Mouse (Mus musculus) left cerebral cortex, adult 18-20 months (tissue): ENCODE data around the gene Rybp. TPM values are rescaled to one million over a fixed set of nuclear protein-coding genes. Genes with fewer than 3 reads are reported as not detected.

Source experiments
- DNase-seq, 2 experiments: peaks; one replicate each; pipeline ENCODE4 v3.0.0; 2021 to 2022; ENCODE audit warnings: low spot score in 2 of 2, mixed read lengths in 1 of 2
- total RNA-seq, 2 experiments: library from RNA; stranded (reverse); gene quantifications; 2 replicates each; pipeline ENCODE4 v1.2.3; 2021

Gene Rybp
- total RNA-seq, 2 experiments from 2014 or later = 48.7 to 59.4 TPM

DNA sequence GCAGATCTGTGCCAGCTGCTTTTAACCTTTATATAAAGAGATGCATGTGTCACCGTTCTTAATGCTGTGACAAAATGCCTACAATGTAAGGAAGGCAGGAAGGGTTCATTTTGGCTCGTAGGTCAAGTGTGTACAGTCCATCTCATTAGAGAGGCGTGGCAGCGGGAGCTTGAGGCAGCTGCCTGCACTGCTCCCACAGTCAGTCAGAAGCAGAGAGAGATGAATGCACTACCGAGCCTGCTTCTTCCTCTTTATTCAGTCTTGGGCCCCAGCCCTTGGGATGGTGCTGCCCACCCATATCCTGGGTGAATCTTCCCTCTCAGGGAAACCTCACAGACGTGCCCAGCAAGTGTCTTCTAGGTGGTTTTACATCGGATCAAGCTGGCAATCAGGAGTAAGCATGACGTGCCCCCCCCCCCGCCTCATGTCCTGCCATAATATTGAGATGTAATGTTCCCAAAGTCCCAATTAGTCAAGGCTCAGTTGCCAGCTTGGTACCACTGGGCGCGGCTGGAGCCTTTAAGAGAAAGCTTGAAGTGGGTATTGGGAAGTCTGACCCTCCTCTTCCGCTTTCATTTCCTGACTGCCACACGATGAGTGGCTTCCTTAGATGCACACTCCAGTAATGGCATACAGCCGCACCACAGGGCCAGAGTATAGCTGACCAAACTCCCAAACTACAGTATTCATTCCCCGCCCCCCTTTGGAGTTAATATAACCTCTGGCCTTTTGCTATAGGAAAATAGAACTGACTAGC is 96.3 kb downstream of the Rybp start:
- no peak for DNase-seq

DNA sequence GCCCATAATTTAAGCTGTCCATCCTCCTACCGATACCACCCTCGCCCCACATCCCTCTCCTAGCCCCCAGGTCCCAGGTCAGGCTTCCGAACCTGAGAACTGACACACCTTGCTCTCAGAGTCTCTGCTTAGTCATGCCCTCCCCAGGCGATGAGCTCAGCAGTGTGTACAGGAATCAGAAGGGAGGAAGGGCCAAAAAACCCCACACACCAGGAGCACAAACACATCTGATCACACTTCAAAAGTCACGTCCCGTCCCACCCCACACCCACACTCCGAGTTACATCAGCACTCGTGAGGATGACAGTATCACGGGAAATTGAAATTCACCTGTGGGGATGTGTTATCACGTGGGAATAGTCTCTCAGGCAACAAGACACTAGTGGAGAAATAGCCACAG is 97.0 kb downstream of the Rybp start:
- no peak for DNase-seq

DNA sequence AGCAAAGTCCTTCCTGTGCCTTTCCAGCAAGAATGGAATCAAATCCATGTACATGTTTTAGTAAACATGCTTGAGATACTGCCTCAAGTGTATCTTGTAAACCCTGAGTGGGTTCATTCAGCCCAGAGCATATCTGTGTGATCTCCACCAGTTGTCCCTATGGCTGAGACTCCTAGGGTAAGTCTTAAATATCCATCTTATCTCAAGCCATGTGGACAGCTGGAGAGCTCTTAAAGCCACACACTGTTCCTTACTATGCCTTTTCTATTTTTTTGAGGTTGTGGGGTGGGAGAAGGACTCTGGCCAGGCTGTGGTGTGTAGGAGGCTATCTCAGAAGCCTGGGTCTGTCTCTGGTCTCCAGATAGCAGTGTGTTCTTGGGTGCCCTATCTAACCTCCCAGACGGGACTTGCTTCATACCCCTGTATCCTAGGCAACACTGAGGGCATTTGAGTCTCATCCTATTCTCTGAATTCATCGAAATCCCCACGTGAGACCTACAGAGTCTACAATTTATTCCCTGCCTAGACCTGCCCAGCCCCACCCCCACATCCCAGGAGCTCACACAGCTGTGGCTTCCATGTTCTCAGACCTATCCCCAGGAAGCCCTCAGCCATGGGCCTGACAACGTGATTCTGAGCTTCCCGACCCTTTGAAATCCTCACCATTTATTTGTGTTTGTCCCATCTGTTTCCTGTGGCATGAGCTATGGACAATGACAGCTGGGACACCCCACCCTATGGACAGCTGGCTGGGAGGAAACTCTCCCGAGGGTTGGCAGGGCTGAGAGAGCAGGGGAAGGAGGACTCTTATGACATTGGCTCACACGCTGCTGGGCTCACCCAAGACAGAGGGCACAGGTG is 98.2 kb downstream of the Rybp start:
- no peak for DNase-seq

DNA sequence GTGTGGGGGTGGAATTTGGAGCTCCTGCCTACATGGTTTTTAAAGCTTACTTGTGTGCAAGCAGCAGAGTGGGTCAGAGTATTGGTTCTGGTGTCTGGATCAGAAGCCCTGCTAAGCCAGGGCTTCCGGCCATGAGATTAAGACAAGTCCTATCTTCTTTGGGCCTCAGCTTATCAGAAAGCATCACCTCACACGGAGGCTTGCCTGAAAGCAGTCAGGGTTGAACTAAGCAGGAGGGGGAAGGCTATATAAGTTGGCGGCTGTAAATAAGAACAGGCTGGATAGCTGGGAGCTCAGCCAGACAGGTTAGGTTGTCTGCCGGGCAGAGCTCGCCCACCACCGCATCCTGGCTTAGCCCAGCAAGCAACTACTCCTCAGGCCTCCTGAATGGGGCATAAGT is 99.5 kb downstream of the Rybp start:
- no peak for DNase-seq

DNA sequence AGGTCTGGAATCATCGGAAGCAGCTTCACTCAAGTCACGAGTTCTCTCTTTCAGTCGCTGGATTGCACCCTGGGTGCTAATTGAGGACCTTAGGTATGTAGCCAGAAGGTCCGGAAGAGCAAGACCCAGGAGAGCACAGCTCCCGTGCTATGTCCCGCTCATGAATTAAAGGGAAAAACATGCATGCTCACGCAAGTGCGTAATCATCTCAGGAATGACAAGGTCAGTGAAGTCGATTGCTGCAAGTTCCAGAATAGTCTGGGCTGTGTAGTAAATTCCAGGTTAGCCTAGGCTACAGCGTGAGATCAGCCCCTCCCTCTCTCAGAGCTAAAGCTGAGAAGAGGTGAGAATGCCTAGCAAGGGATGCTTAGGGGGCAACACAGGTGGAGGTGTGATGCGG is 100.5 kb downstream of the Rybp start:
- DNase-seq = no peak

DNA sequence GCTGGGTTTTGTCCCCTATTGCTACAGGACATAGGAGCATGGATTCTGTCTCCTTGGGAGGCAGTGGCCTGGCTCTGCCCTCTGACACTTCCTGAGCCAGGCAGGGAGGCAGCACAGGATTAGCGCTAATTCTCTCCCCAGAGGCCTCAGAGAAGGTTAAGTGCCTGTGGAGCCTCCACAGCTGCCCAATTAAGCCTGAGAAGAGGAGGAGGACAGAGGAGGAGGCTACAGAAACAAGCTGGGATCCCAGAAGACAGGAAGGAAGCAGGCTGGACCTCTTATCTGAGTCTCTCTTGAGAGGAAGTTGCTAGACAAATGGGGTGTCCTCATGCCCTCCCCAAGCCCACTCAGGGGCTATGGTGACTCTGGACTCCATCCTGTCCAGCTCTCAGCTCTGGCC is 101.8 kb downstream of the Rybp start:
- no peak for DNase-seq

DNA sequence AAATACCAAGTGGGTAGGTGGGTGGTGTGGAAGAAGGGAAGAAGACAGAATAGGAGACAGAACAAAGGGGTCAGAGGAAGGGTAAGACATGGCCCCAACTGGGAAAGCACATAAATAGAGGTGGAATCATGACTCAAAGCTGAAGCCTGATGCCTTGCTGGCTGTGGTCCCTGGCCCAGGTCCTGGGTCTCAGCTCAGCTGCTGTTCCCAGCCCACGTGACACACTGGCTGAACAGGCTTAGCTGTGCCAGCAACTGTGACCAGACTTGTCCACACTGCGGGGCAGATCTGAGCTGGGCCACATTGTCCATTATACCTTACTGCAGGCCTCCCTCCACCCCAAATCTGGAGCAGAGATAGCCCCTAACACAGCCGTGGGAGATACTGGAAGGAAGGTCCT is 103.9 kb downstream of the Rybp start:
- no peak for DNase-seq

DNA sequence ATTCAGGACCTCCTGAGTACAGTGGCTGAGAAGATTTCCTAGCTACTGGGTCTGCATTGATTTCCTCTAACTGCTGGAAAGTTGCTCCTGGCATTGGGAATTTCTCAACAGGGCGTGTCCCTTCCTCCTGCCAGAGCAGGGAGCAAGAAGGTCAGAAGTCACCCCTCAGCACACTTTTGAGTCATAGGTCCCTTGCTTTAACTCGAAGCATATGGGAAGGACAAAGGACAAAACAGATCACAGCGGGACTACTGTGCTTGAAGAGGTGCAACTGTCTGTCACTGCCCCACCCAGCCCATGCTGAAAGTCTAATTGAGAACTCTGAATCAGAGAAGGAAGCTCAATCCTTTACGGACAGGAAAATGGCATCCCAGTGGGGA is 106.4 kb downstream of the Rybp start:
- DNase-seq = no peak

DNA sequence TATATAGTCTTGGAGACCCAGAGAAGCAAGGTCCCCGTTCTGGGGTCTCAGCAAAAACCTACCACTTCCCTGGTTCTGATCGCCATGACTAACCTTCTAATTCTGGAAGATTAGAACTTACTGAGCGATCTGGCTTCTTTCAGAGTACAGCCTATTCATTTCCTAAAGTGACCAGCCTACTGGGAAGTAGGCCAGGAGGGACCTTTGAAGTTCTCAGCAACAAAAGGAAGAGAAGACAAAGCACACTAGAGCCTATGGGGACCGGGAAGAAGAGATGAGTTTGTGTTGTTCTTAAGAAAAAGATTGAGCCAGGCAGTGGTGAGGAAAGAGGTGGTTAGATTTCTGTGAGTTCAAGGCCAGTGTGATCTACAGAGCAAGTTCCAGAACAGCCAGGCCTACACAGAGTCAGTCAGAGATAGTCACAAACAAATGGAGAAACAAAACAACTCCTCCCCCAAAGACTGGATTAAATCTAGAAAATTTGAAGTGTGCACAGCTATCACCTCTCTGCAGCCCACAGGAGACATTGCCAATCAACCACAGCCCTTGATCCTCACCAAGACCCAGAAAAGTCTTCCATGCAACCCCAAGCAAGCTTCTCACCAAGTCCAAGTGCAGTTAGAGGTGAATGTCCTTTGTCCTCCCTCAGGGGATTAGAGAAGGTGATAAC is 106.9 kb downstream of the Rybp start:
- no peak for DNase-seq

DNA sequence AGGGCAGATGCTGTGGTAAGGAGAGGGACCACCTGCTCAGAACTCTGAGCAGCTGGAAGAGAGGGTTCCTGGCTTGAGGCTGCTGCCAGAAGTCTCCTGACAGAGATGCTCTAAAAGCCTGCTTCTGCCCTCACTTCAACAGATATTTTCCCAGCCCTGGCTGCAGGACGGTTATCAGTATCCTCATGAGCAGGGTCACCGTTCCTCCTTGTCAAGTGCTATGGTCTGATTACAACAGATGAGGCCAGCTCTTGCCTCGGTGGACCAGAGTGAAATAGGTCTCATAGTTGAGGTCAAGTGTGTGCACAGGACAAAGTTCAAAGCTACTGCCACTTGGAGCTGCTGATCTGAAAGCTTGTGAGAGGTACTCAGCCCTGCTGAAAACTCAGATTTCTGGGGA is 108.5 kb downstream of the Rybp start:
- no peak for DNase-seq
